Mouse (Mus musculus): ENCODE results near the gene Tmem106a.

- TF ChIP-seq CTCF (IDR thresholded peaks at IDR 0.05; ENCODE audit: borderline replicate concordance, insufficient read depth, low read length) (no peak), POLR2A (IDR thresholded peaks at IDR 0.05; ENCODE audit: low read depth, low read length) (no peak)
Observed at GRCm38 (mm10) chr11:101543533-101543932, 38.5 kb upstream of the Tmem106a start.

Measured in embryonic fibroblast, embryonic 13.5 days (primary cell).